Mouse (Mus musculus) megakaryocyte-erythroid progenitor cell, adult 5-6 weeks (primary cell): ENCODE data around the gene Vip. TPM values are rescaled to one million over a fixed set of nuclear protein-coding genes. Genes with fewer than 3 reads are reported as not detected.

Experiments used
- ATAC-seq: replicated peaks from 2 replicates; pipeline ENCODE4 v1.8.0; 2016; ENCODE audit warnings: mild to moderate bottlenecking, inconsistent platforms; ENCODE audit not compliant: severe bottlenecking, poor library complexity, low FRiP score, low TSS enrichment
- total RNA-seq, 2 experiments: library from RNA; stranded (forward) in 1 of 2; stranded (reverse) in 1 of 2; fragments of 200-1000, 215-1000 nt in 1 of 2; fragments of >200 nt in 1 of 2; fragmentation: Nextera tagmentation in 1 of 2; gene quantifications; 2 replicates each; pipeline ENCODE4 v1.2.3; 2014 to 2017

Vip gene
- total RNA-seq (2014; fragmentation: Nextera tagmentation) (0.46 TPM in 1 of 2 replicates, not detected in the other), total RNA-seq (2017) (not detected in 2 replicates)

DNA sequence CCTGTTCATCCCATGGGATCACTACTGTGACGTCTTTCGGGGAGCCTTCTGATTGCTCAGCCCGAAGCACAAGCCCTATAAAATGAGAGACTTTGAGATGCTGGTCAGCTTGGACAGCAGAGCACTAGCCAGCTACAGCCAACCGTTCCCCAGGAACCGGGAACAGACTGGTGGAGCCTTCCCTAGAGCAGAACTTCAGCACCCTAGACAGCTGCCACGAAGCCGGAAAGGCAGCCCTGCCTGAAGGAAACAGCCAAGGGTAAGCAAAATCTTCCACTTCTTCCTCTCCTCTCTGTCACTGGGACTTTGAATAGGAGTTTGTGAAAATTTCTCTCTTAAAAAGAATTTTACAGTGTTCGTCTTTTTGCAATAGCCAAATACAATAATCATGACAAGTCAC is at the start of gene Vip:
TSS of gene Vip (plus strand) at position 107 of the 400 bp plus-strand sequence.
- peak; percentile 63 for ATAC-seq

DNA sequence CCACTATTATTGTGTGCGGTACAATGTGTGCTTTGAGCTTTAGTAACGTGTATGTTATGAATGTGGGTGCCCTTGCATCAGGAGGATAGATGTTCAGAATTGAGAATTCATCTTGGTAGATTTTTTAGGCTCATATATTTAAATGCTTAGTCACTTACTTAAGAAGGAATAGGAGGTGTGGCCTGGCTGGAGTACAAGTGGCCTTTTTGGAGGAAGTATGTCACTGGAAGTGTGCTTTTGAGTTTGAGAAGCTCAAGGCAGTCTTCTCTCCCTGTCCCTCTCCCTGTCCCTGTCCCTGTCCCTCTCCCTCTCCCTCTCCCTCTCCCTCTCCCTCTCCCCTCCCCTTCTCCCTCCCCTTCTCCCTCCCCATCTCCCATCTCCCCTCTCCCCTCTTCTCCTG is 48.0 kb upstream of the Vip start:
- ATAC-seq: no peak

DNA sequence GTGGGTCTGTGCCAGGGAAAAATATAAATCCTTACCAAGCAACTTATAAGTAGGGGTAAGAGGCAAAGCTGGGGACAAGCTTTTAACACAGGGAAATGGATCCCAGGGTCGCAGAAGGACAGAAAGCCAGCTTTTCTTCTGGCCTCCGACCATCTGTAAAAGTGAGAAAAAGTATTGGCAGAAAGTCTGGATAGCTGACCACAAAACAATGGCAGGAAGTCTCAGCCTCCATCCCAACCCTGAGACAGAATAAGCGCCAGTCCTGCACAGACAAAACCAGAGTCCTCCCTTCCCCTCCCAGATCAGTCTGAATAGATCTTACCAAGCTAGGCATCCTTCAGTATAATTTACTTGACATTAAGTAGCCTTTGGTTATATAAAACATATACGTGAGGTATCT is 47.0 kb upstream of the Vip start:
- ATAC-seq: no peak

DNA sequence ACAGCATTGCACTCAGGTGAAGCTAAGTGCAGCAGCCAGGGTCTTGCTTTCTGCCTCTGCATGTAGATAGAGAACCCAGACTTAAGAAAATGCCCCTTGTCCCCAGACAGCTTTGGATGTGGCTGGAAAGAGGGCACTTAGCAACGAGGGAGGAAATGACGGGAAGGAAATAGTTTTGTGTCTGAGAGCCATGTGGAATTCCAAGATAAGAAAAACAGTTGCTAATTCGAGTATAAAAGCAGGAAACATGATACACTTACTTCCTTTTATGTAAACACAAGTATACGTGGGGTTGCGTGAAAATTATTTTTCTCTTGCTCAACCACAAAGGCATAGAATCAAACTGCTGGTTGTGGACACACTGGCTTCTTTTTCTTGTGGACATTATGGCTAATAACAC is 45.6 kb upstream of the Vip start, which contains the start of gene Myct1:
TSS of gene Myct1 (plus strand) at position 312 of the 400 bp plus-strand sequence.
- ATAC-seq: peak; percentile 44; the same call in 1 of the 2 replicates

DNA sequence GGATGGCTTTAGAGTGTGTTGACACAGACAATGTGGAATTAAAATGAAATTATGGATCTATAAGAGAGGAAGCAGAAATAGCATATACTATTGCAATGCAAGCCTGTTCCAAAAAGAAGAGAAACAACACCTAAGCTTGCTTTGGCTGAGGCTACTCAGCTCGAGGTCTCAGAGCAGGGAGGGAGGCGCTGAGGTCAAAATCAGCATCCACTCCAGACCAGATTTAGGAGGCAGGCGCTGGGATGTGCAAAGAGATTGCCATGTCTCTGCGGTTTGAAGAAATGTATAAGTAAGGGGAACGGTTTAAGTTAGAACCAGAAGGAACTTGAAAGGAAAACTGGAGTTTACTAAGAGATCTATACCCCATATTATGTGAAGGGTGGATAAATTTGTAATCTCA is 44.6 kb upstream of the Vip start:
- ATAC-seq: peak; percentile 57; the same call in 1 of the 2 replicates

DNA sequence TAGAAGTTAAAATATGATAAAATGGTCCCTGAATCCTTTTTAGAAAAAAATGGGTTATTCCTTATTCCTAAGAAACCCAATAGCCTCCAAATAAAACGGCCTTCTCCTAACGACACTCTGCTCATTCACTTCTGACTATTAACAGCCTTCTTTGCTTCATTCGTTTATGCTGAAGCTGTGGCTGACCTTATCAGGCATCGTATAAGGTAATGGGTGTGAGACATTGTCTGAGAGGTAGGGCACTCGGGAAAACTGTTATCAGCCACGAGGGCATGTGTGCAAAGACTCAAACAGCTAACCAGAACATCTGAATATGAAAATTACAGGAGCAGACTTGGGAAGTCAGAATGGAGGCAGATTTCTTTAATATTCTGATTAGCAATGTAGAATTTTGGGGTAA is 42.5 kb upstream of the Vip start:
- ATAC-seq: peak; percentile 51; the same call in 1 of the 2 replicates

DNA sequence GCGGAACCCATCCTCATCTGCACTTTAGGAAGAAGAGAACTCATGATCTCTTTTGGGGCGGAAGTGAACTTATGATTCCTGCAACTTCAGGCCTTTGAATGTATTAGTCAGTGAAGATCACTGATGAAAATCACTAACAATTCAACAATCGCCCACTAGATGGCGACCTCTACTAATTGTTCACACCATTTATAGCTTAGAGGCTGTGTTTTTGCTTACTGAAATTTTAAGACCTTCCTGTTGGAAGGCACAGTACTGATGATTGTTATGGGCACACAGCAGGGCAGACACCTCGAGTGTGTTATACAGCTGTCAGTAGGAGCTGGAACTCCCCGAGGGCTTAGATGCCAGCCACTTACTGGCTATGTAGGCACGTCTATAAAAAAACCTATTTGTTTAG is 38.9 kb upstream of the Vip start:
- ATAC-seq: peak; percentile 56

DNA sequence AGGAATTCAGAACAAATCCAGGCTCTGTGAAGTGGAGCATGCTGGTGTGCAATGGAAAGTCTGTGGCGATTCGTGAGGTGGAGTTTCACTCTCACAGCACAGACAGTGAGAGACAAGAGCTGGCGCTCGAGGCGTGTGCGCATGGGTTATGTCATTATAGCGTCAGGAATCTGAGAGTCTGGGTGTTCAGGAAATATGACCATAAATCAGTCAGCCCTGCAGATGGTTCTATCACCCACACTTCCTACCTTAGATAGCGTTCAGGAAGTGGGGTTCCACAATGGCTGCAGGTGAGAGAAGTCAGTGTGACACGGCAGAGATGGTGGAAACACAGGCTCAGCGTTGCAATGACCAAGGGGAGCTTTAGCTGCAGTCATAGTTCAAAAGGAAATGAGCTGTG is 35.5 kb upstream of the Vip start:
- peak; percentile 70 for ATAC-seq

DNA sequence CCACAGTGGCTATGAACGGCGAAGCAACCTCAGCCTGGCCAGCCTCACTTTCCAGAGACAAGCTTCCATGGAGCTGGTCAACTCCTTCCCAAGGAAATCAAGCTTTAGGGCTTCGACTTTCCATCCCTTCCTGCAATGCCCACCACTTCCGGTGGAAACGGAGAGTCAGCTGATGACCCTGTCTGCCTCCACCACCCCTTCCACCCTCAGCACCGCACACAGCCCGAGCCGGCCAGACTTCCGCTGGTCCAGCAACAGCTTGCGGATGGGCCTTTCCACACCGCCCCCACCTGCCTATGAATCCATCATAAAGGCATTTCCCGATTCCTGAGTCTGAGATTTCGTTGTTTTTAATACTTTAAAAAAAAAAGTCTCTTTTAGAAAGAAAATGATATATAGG is 34.6 kb upstream of the Vip start:
- ATAC-seq: no peak

DNA sequence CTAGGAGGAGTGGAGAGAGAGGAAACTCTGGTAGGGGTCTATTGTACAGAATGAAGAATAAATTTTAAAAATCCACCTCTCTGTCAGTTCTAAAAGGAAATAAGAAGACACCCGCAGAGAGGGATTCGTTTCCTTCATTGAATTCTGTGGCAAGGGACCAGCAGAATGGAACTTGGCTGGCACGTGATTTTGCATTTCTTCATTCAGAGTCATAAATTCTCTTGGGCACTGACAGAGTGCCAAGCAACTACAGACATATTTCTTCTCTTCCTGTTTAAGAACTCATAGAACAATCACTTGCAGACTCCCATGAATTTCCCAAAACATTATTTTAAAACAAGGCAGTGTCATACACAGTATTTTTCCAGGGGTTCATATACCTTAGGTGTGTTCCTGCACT is 30.1 kb upstream of the Vip start:
- no peak for ATAC-seq

DNA sequence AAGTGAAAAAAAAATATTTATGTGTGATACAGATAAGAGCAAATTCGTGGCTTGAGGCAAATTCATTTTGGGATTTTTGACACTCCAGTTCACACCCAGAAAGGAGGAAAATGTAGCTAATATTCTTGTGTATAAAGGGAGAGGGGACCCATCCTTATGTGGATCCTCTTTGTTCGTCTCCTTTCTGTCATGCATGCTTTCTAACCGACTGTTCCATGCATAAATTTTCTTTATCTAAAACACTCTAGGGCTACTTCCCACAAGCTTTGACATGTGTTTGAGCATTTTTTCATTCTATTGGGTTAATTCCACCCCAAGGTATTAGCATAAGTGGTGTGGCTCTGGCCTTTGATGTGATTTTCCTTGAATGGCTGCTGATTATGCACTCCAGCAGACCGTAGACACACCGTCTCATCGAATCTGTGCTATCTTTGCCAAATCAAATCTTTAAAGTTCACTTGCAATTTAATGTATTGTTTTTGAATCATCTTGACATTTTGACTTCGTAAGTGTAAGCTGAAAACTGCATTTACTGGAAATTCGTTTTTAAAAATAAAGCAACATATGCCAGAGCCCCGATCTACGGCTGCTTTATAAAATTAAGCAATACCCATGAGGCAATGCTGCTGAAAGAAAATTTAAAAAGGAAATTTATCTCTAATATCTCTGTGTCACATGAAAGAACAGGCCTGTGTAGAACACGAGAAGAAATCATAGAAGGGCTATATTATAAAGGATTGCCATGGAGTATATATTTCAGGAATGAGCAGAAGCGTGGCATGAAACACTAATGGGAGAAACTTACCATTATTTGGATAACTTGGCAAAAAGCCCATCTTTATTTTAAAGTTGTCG is 23.6 kb upstream of the Vip start:
- ATAC-seq: no peak

DNA sequence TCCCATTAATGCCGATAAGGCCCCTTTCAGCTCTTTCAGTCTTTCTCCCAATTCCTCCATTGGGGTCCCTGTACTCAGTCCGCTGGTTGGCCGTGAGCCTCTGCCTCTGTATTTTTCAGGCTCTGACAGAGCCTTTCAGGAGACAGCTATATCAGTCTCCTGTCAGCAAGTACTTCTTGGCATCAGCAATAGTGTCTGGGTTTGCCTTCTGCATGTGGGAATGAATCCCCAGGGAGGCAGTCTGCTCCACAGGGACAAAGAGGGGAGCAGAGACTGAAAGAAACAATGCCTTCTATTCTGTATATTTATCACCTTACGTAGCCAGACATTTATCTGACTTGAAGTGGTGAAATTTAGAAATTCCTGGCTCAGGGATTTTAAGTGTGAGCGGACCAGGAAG is 12.8 kb upstream of the Vip start:
- no peak for ATAC-seq

DNA sequence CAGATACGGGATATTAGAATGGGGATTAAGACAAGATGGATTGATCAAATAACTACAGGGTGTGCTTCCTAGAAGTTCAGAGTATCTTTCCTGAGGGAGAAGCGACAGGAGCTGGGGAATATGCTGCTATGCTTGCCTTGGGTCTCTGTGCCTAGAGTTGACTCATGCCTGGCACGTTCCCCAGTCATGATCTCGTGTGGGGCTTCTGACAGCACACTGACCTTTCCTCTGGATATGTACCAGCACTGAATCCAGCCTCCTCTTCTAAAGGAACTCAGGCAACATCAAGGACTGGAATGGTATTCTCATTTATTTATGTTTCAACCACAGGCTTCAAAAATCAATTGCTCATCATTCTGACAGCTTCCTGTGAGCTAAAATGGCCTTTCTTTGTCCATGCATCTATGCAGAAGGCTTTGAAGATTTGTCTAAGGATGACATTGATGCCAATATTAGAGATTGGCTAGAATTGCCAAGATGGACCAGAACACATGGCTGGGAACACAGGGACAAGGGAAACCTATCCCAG is 5.3 kb upstream of the Vip start:
- ATAC-seq: no peak

DNA sequence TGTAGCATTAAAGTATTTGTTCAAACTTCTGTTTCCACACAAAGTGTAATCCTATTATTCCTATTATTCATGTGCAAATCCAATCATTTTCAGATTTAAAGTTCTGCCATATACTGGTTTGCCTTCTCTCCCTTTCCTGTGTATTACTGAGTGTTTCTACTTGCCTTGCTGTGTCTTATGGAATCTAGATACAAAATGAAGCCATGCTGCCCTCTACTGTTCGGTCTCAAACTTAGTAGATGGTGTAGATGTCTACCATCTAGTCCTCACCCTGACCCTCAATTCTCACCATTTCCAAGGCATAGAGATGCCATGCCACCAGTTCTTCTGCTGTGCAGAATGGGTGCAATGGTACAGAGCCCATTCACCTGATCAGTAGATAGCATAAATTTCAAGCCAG is 4.7 kb upstream of the Vip start:
- ATAC-seq: peak; percentile 71; the same call in 1 of the 2 replicates

DNA sequence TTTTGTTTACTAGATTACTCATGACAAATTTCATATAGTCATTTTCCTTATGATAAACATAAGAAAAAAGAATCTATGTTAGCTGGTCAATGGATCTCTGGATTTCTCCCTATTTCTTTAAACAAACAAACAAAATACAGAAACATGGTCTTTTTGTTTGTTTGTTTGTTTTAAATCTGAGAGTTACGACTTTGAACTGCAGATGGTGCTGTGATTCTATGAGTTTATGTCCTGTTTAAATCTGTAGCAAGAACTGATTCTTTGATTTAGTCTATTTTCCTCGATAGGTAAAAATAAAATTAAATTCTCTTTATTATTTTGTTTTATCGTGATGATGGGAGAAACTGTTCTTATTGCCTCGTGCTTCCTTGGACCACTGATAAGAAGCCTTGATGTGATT is 1.7 kb upstream of the Vip start:
- no peak for ATAC-seq

DNA sequence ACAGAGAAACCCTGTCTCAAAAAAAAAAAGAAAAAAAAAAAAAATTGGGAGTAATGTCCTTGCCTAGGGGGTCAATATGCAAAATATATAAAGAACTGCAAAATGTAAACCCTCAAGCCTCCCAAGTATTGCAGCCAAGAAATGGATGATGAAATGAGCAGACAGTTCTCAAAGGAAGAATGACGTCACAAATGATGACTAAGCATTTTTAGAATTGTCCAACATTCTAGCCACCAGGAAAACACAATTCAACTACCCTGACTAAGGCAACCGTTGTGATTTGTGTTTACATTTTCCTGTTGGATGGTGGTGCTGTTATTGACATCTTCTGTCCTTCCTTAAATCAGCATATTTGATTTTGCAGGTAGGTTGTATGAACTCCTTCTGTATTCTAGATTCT is 42.3 kb downstream of the Vip start:
- no peak for ATAC-seq

DNA sequence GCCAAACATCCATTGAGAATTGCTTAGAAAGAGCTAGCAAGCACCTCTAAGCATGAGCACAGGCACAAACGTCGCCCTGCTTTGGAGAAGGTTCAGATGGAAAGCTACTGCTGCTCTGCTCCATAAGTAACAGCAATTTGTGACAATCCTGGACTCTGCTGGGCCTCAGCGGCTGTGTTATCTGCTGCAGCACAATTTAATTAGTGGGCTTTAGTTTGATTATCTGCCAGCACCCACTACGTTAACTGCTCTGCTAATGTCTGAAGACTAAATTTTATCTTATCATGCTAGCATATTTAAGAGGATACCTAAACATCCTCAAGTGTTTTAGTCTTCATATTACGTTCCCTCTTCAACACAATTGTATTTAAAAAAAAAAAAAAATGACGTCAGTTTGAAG is 46.6 kb downstream of the Vip start:
- ATAC-seq: peak; percentile 74

DNA sequence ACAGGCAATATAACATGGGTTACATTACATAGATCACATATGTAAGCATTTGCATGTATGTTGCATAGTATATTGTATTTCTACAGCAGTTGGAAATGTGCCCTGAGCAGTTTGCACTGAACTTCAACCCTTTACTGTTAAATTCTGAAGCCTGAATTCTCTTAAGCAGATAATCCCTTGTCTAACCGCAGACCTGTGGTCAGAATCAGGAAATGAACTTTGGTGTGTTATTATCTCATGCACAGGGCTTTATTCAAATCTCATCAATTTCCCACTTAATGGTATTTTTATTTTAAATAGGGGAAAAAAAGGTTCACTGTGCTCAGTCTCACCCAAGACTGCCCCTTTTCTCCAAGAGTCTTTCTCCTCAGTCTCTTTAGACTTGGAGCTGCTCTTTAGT is 55.3 kb downstream of the Vip start:
- no peak for ATAC-seq
